Mouse (Mus musculus): ENCODE results near the gene Kcnh1.

DNA sequence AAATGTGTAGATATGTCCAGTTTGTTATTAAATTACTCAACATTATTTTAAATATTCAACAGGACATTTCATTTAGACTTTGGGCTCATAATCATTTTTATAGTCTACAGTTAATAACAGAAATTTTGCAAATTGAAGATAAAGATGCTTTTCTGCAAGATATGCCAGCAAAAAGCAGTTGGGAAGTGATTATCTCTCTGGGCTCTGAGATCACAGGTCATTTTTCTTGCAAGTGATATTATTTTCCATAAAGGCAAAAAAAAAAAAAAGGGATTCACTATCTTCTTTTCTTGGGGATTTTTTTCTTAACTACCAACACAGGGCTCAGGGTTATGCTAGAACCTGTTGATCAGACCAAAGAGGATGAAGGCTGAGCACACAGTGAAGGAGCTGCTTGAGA, 342.4 kb downstream of the Kcnh1 start:
- TF ChIP-seq CTCF (IDR thresholded peaks at IDR 0.05; ENCODE audit: extremely low read depth, insufficient read depth, insufficient read length, insufficient replicate concordance) (no peak), POLR2A (IDR thresholded peaks at IDR 0.05; ENCODE audit: low read depth, low read length) (no peak)
